Mouse (Mus musculus): ENCODE measurements around the gene Ly86. TPM values are rescaled to one million over a fixed set of nuclear protein-coding genes. Genes with fewer than 3 reads are reported as not detected.

Gene Ly86
- total and polyA plus RNA-seq, 3 experiments = 172 to 427 (median 290) TPM

- no peak overlapping the region for H3K9ac ChIP-seq (ENCODE audit: insufficient read depth, low read depth)
- in situ Hi-C loops (cut with MboI; ENCODE audit: low pct_ligation_motif_present, low pct_unique_long_range_greater_than_20kb, low sequenced_read_pairs) (loop anchor here (25.0 kb wide), 3 partner anchors 516 to 1266 kb away; no protein-coding TSS in a partner anchor), dilution Hi-C loops (cut with MboI; ENCODE audit: extremely low pct_ligation_motif_present, extremely low pct_unique_long_range_greater_than_20kb, low sequenced_read_pairs) (no loop called here)
- no peaks in the 10 kb centered on the region for H3K36me3 ChIP-seq (replicated peaks in 1 of 2; ENCODE audit: control insufficient read depth in 1 of 2, insufficient read depth in 1 of 2, low read length in 1 of 2)
- H3K79me2 ChIP-seq (replicated peaks; ENCODE audit: control insufficient read depth, extremely low read depth, insufficient read depth, poor library complexity, severe bottlenecking) = no peaks in the 10 kb centered on the region
- H3K4me3 ChIP-seq (replicated peaks in 1 of 3; ENCODE audit: low read depth in 2 of 3, low read length in 2 of 3, poor library complexity in 1 of 3) = no peak overlapping the region
- peaks cover 0 to 4% of the 10 kb centered on the region in 2 experiments; a peak in 2 of 4 replicates for H3K4me1 ChIP-seq (ENCODE audit: control insufficient read depth in 1 of 2, insufficient read depth in 2 of 2)
- no peak overlapping the region for H3K27ac ChIP-seq (ENCODE audit: insufficient read depth, low read depth)
- no peaks in the 10 kb centered on the region for H3K27me3 ChIP-seq (replicated peaks)
- DNase-seq (ENCODE audit: extremely low read depth) = no peak
- H3K9me3 ChIP-seq (replicated peaks; ENCODE audit: low read length) = no peaks in the 10 kb centered on the region
- no peak for TF ChIP-seq TCF12 (IDR thresholded peaks at IDR 0.05; ENCODE audit: low read depth, low read length)
- TF ChIP-seq MAX (IDR thresholded peaks at IDR 0.05; ENCODE audit: low read length) = no peak
- no peak overlapping the region for H3K4me2 ChIP-seq (ENCODE audit: insufficient read depth, low read depth, poor library complexity, severe bottlenecking)
Measured at GRCm38 (mm10) chr13:37302877-37303276, 42.1 kb upstream of the Ly86 start.

DNA sequence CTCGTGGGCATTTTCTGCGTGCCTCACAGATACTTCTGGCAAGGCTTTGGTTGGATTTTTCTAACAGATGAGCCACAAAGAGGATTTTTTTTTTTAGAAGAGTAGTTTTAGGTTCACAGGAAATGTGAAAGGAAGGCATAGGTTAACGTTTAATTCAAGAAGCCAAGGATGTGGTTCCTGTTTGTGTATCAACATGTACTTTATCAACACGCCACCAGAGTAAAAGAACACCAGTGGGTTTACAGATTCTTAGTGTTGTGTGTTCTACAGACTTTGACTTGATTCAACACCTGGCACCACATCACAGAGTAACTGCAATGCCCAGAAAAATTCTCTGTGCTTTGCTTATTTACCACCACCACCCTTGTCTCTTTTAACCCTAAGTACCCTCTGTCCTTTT is 37.0 kb upstream of the Ly86 start:
- H3K4me1 ChIP-seq (ENCODE audit: control insufficient read depth in 1 of 2, insufficient read depth in 2 of 2) = peaks cover 3 to 17% of the 10 kb centered on the region in 2 experiments; a peak in 2 of 4 replicates
- H3K27me3 ChIP-seq (replicated peaks) = no peaks in the 10 kb centered on the region
- H3K36me3 ChIP-seq (replicated peaks in 1 of 2; ENCODE audit: control insufficient read depth in 1 of 2, insufficient read depth in 1 of 2, low read length in 1 of 2) = no peaks in the 10 kb centered on the region
- dilution Hi-C loops (cut with MboI; ENCODE audit: extremely low pct_ligation_motif_present, extremely low pct_unique_long_range_greater_than_20kb, low sequenced_read_pairs) (no loop called here), in situ Hi-C loops (cut with MboI; ENCODE audit: low pct_ligation_motif_present, low pct_unique_long_range_greater_than_20kb, low sequenced_read_pairs) (loop anchor here (25.0 kb wide), 3 partner anchors 521 to 1271 kb away; no protein-coding TSS in a partner anchor)
- no peak for DNase-seq (ENCODE audit: extremely low read depth)
- no peak overlapping the region for H3K4me3 ChIP-seq (replicated peaks in 1 of 3; ENCODE audit: low read depth in 2 of 3, low read length in 2 of 3, poor library complexity in 1 of 3)
- H3K79me2 ChIP-seq (replicated peaks; ENCODE audit: control insufficient read depth, extremely low read depth, insufficient read depth, poor library complexity, severe bottlenecking) = no peaks in the 10 kb centered on the region
- no peak overlapping the region for H3K27ac ChIP-seq (ENCODE audit: insufficient read depth, low read depth)
- H3K9ac ChIP-seq (ENCODE audit: insufficient read depth, low read depth) = no peak overlapping the region
- no peak overlapping the region for H3K4me2 ChIP-seq (ENCODE audit: insufficient read depth, low read depth, poor library complexity, severe bottlenecking)
- H3K9me3 ChIP-seq (replicated peaks; ENCODE audit: low read length) = no peaks in the 10 kb centered on the region
- TF ChIP-seq USF2 (conservative IDR thresholded peaks at IDR 0.05; ENCODE audit: low read depth, low read length) = no peak

GRCm38 (mm10) chr13:37309296-37309695 is 35.7 kb upstream of the Ly86 start:
- Histone ChIP-seq H3K4me3 (replicated peaks in 1 of 3; ENCODE audit: low read depth in 2 of 3, low read length in 2 of 3, poor library complexity in 1 of 3) (no peak overlapping the region), H3K9ac (ENCODE audit: insufficient read depth, low read depth) (no peak overlapping the region), H3K79me2 (replicated peaks; ENCODE audit: control insufficient read depth, extremely low read depth, insufficient read depth, poor library complexity, severe bottlenecking) (no peaks in the 10 kb centered on the region), H3K27me3 (replicated peaks) (no peaks in the 10 kb centered on the region), H3K9me3 (replicated peaks; ENCODE audit: low read length) (no peaks in the 10 kb centered on the region), H3K4me1 (ENCODE audit: control insufficient read depth in 1 of 2, insufficient read depth in 2 of 2) (peaks cover 5 to 18% of the 10 kb centered on the region in 2 experiments; a peak in 2 of 4 replicates), H3K27ac (ENCODE audit: insufficient read depth, low read depth) (no peak overlapping the region), H3K36me3 (replicated peaks in 1 of 2; ENCODE audit: control insufficient read depth in 1 of 2, insufficient read depth in 1 of 2, low read length in 1 of 2) (no peaks in the 10 kb centered on the region), H3K4me2 (ENCODE audit: insufficient read depth, low read depth, poor library complexity, severe bottlenecking) (no peak overlapping the region)
- TF ChIP-seq MAZ (IDR thresholded peaks at IDR 0.05; ENCODE audit: low read depth, low read length) (no peak), MEF2A (IDR thresholded peaks at IDR 0.05; ENCODE audit: borderline replicate concordance, low read depth, low read length) (no peak), CTCF (conservative IDR thresholded peaks at IDR 0.05 in 1 of 2, IDR thresholded peaks at IDR 0.05 in 1 of 2; ENCODE audit: low read depth in 2 of 2, low read length in 2 of 2) (no peak), USF1 (IDR thresholded peaks at IDR 0.05; ENCODE audit: low read depth, low read length) (no peak), RAD21 (IDR thresholded peaks at IDR 0.05; ENCODE audit: low read depth, low read length) (no peak), NELFE (IDR thresholded peaks at IDR 0.05; ENCODE audit: low read depth, low read length) (no peak), HCFC1 (IDR thresholded peaks at IDR 0.05; ENCODE audit: low read depth, low read length) (no peak), PAX5 (IDR thresholded peaks at IDR 0.05; ENCODE audit: low read length) (no peak), POLR2AphosphoS2 (IDR thresholded peaks at IDR 0.05; ENCODE audit: low read depth, low read length) (no peak), UBTF (IDR thresholded peaks at IDR 0.05; ENCODE audit: low read depth, low read length) (no peak)
- dilution Hi-C loops (cut with MboI; ENCODE audit: extremely low pct_ligation_motif_present, extremely low pct_unique_long_range_greater_than_20kb, low sequenced_read_pairs) = no loop called here
- no peak for DNase-seq (ENCODE audit: extremely low read depth)
- in situ Hi-C loops (cut with MboI; ENCODE audit: low pct_ligation_motif_present, low pct_unique_long_range_greater_than_20kb, low sequenced_read_pairs) = loop anchor here (25.0 kb wide), 3 partner anchors 522 to 1272 kb away; no protein-coding TSS in a partner anchor
